Mouse (Mus musculus) mammary gland, adult 2 months (tissue): ENCODE data around the gene Zfp882. TPM values are rescaled to one million over a fixed set of nuclear protein-coding genes. Genes with fewer than 3 reads are reported as not detected.

Experiments
- polyA plus RNA-seq: library from polyadenylated mRNA; depleted of rRNA; stranded (reverse); fragments of >200 nt; gene quantifications from 2 replicates; pipeline ENCODE4 v1.2.3, GENCODE M21; 2012; ENCODE audit warnings: low replicate concordance; rRNA removed

The Zfp882 gene
- polyA plus RNA-seq: 0.43 and 0.86 TPM in 2 replicates

DNA sequence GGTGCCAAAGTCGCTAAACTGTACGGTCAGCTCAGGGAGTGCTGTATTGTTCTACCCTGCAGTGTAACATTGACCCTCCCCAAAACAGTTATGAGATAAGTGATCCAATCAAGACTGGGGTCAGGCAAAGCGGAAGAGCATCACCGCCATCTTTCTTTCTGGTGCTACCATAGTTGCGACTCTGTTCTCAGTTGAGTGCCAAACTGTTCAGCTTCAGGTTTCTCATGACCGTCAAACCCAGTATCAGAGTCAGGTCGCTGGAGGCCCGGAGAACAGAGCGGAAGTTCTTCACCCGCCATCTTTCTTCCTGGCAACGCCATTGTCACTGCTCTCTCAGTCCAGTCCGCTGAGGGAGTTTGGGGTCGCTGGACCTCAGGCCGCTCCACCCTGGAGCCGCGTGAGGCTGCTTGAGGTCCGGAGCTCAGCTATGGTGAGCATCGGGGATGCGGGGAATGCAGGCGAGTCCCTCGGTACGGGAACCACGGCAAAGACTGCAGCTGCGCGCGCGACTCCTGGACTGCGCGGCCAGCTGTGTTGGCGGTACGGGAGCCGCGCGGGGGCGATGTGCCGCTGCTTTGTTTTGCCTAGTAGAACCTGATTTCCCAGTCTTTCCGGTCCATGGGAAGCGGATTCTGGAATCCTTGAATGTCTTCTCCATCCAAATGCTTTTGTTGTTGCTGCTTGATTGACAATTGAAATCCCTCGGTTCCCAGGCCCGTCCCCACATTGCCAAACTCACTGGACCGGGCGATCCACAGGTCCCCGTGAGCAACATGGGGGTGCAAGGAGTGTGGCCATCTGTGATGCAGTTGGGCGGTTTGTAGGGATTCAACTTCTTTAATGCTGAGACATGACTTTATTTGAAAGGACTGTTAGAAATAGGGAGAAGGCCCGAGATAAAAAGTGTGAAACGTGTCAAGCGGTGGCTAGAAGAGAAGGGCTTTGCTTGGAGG lies at the start of gene Zfp882, which contains the start of gene Zfp617:
Gene Zfp882 (plus strand): TSS at position 300 of the 953 bp plus-strand sequence.
Gene Zfp617 (plus strand): TSS at position 327 of the 953 bp plus-strand sequence.

DNA sequence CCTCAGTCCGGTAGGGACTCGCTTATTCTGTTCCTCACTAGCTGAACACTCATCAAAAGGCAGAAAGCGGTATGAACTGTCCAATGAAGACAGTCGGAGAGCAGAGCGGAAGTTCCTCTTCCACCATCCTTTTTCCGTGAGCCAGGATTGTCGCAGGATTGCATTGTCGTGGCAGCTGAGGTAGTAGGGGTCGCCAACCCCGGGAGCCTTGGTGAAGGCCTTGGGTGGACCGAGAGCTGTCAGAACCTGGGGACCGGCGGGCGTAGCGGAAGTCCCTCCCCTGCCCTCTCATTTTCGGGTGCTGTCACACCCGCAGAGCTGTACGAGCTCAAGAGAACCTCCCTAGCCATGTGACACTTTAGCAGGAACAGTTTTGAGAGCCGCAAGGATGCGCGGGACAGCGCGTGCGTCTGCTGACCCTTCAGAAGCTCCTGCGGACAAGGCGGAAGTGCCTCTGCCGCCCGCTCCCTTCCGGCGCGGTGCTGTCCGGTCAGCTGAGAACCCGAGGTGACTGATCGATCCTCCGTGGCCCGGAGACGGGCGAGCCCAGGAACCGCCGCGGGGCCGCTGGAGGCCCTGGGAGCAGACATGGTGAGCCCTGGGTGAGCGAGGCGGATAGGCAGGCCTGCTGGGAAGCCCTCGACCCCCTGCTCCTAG lies 26.7 kb upstream of the Zfp882 start, which contains the start of gene Zfp709:
Gene Zfp709 (plus strand): TSS at position 402 of the 657 bp plus-strand sequence.

DNA sequence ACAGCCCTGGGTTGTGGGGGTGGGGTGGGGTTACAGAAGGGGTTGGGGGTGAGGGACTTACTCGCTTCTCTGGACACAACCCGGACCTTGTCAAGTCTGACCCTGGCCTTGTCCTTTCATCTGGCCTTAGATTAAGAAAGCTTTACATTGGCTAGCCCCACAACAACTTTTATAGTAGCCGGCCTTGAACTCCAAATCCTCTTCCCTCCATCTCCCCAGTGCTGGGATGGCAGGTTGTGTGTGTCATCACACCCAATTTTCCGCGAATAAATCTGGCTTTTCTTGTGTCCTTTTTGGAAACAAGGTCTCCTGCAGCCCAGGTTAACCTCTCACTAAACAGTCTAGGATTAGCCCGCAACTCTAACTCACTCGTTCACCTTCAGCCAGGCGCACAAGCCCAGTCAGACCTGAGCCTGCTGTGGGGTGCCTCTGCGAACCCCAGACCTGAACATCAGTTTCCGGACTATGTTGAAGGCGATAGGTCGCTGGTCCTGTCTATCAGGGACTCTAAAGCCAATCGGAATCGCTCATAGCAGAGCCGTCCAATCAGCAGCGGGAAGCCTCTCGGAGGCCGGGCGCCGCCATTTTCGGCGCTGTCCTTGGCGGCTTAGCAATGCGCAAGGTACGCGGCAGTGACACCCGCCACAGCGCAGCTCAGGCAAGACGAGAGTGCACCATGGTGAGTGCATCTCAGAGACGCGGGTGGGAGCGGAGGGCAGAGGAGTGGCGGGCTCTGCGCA lies 42.2 kb downstream of the Zfp882 start, which contains the start of gene Zfp961:
Gene Zfp961 (plus strand): TSS at position 557 of the 740 bp plus-strand sequence.

Other genes with a start within 250 kb of the Zfp882 start
- 1.2 and 1.5 TPM in 2 replicates for gene Unc13a, start 236.9 kb upstream of the Zfp882 start, polyA plus RNA-seq
- 54.2 and 110 TPM in 2 replicates for gene Jak3, start 232.3 kb upstream of the Zfp882 start, polyA plus RNA-seq
- gene Insl3, start 219.4 kb upstream of the Zfp882 start, polyA plus RNA-seq: 45.3 and 91.7 TPM in 2 replicates
- gene B3gnt3, start 206.8 kb upstream of the Zfp882 start, polyA plus RNA-seq: 18.6 and 33.3 TPM in 2 replicates
- 57.5 and 167 TPM in 2 replicates for gene Fcho1, start 182.9 kb upstream of the Zfp882 start, polyA plus RNA-seq
- gene Zfp709, start 26.6 kb upstream of the Zfp882 start, polyA plus RNA-seq: 0.59 and 0.86 TPM in 2 replicates
- 1.5 and 4.1 TPM in 2 replicates for gene Zfp617, start within 50 bp of the Zfp882 start, polyA plus RNA-seq
- gene Zfp961, start 42.4 kb downstream of the Zfp882 start, polyA plus RNA-seq: 2.8 and 6.7 TPM in 2 replicates
- gene Cyp4f18, start 101.0 kb downstream of the Zfp882 start, polyA plus RNA-seq: 24.4 and 32.5 TPM in 2 replicates
- gene Olfr372, start 132.6 kb downstream of the Zfp882 start, polyA plus RNA-seq: not detected in 2 replicates
- not detected in 2 replicates for gene Olfr373, start 174.6 kb downstream of the Zfp882 start, polyA plus RNA-seq
- gene Olfr374, start 198.4 kb downstream of the Zfp882 start, polyA plus RNA-seq: 0.01 TPM in 1 of 2 replicates, not detected in the other
- 85.9 and 92.6 TPM in 2 replicates for gene Tpm4, start 226.4 kb downstream of the Zfp882 start, polyA plus RNA-seq